Mouse (Mus musculus) midbrain, embryonic 16.5 days (tissue): ENCODE measurements at regions not wholly inside any gene's neighbourhood (a gene's known extent, or its start where the extent isn't known, plus 50 kb on each side); places are given as distances from the start of the nearest gene placed in this dataset. TPM values are rescaled to one million over a fixed set of nuclear protein-coding genes. Genes with fewer than 3 reads are reported as not detected.

Experiments used
- ATAC-seq: fragments of 200-750 bp; cut with Nextera tagmentation; 2 replicates; pipeline ENCODE4 v1.8.0; 2017; ENCODE audit warnings: moderate TSS enrichment
- H3K27ac ChIP-seq: fragments of 300-500 bp; sonication (generic); 2 replicates; pipeline ENCODE4 v1.5.1; 2014; ENCODE audit warnings: mild to moderate bottlenecking, low read length, mixed read lengths
- H3K27me3 ChIP-seq: fragments of 300-500 bp; sonication (generic); 2 replicates; pipeline ENCODE4 v1.6.1; 2014; ENCODE audit warnings: low read depth, low read length, mixed read lengths; ENCODE audit not compliant: control insufficient read depth, insufficient read depth
- H3K36me3 ChIP-seq: fragments of 300-500 bp; sonication (generic); 2 replicates; pipeline ENCODE4 v1.6.1; 2014; ENCODE audit warnings: mild to moderate bottlenecking, low read length, moderate library complexity, mixed read lengths; ENCODE audit not compliant: control insufficient read depth, insufficient read depth
- H3K4me1 ChIP-seq: fragments of 300-500 bp; sonication (generic); 2 replicates; pipeline ENCODE4 v1.6.1; 2014; ENCODE audit warnings: mild to moderate bottlenecking, low read length, mixed read lengths; ENCODE audit not compliant: control insufficient read depth, insufficient read depth
- H3K4me2 ChIP-seq: fragments of 300-500 bp; sonication (generic); 2 replicates; pipeline ENCODE4 v1.6.1; 2014; ENCODE audit warnings: mild to moderate bottlenecking, low read length, mixed read lengths
- H3K4me3 ChIP-seq: fragments of 300-500 bp; sonication (generic); 2 replicates; pipeline ENCODE4 v1.5.1; 2014; ENCODE audit warnings: low read depth, mild to moderate bottlenecking, low read length, moderate library complexity, mixed read lengths
- H3K9ac ChIP-seq: fragments of 300-500 bp; sonication (generic); 2 replicates; pipeline ENCODE4 v1.6.1; 2014; ENCODE audit warnings: low read depth, low read length, mixed read lengths
- H3K9me3 ChIP-seq: fragments of 300-500 bp; sonication (generic); replicated peaks from 2 replicates; pipeline ENCODE4 v1.6.1; 2014; ENCODE audit warnings: mild to moderate bottlenecking, low read length, mixed read lengths; ENCODE audit not compliant: control insufficient read depth, poor library complexity, severe bottlenecking
- WGBS: fragments of 180-500 bp; shearing (Covaris S2); extraction: QIAGEN DNeasy Blood & Tissue Kit; methylation state at CpG from one replicate; pipeline ENCODE4 v1.1.7; 2014; 5-methylcytosine and 5-hydroxymethylcytosine counted together
- microRNA-seq: library from miRNA; unstranded; fragments of <30 nt; microRNA quantifications from one replicate; pipeline ENCODE4, GENCODE M21; 2017

DNA sequence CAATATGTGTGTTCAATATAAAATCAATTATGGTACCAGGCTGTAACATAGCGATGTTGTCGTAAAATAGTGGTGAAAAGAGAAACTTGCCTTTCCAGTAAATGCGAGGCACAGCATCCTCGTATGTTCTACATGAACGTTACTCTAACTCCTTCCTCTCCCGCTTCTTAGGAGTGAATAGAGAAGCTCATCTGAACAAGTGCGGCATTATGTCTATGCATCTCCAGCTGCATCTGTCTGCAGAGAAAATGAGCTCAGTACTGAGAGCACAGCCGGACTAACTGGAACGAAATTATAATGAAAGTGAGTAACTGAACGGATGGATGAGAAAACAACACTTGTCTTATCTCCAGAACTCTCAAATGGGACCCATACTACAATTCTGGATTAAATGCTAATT lies 193.5 kb upstream of the Atp11b start:
- no peaks in the 10 kb centered on the region for H3K27me3 ChIP-seq
- no peak overlapping the region for H3K4me3 ChIP-seq
- H3K4me1 ChIP-seq = no peaks in the 10 kb centered on the region
- no peak for ATAC-seq
- WGBS = 82% methylated on average over 10 of the region's 10 CpGs
- H3K4me2 ChIP-seq = no peak overlapping the region
- no peak overlapping the region for H3K27ac ChIP-seq
- no peaks in the 10 kb centered on the region for H3K9me3 ChIP-seq
- H3K36me3 ChIP-seq = no peaks in the 10 kb centered on the region
- no peak overlapping the region for H3K9ac ChIP-seq

DNA sequence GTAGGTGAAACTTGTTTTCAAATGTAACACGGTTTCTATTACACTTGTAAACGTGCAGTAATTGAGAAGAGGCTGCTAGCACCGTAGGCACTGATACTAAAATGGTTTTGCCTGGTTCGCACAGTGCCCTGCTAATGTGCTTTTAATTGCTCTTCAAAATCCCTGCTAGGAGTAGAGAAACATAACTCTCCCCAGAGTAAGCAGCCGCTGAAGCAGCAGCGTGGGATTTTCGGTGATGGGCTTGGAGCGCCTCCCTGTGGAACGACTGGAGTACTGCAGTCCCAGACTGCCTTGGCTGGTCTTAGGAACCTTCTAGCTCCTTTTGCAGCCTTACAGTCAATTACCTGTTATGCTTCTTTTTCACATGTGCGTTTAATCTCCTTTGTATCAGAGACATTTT lies 179.5 kb upstream of the Atp11b start:
- no peak overlapping the region for H3K4me3 ChIP-seq
- H3K27ac ChIP-seq = no peak overlapping the region
- no peak overlapping the region for H3K4me2 ChIP-seq
- no peaks in the 10 kb centered on the region for H3K27me3 ChIP-seq
- WGBS = 18% methylated on average over 10 of the region's 10 CpGs
- H3K36me3 ChIP-seq = no peaks in the 10 kb centered on the region
- no peaks in the 10 kb centered on the region for H3K9me3 ChIP-seq
- H3K4me1 ChIP-seq = no peaks in the 10 kb centered on the region
- no peak overlapping the region for H3K9ac ChIP-seq
- peak; percentile 66 for ATAC-seq

Small RNA genes lying in the stretch of these regions (microRNA-seq; reads per million reads assigned to microRNA genes)
- gene Gm25442 = not detected
